Mouse (Mus musculus) gastrocnemius, postnatal 4 days (tissue): Measurements from ENCODE around the gene Stk10. TPM values are rescaled to one million over a fixed set of nuclear protein-coding genes. Genes with fewer than 3 reads are reported as not detected.

Source experiments
- DNase-seq, 2 experiments: peaks; one replicate each; pipeline ENCODE4 v3.0.0; 2021 to 2022; ENCODE audit warnings: low spot score in 2 of 2, mixed read lengths in 2 of 2
- total RNA-seq, 2 experiments: library from RNA; stranded (reverse); gene quantifications; 2 replicates each; pipeline ENCODE4 v1.2.3; 2021

Gene Stk10
- total RNA-seq, 2 experiments from 2014 or later: 9.8 to 10.3 TPM

DNA sequence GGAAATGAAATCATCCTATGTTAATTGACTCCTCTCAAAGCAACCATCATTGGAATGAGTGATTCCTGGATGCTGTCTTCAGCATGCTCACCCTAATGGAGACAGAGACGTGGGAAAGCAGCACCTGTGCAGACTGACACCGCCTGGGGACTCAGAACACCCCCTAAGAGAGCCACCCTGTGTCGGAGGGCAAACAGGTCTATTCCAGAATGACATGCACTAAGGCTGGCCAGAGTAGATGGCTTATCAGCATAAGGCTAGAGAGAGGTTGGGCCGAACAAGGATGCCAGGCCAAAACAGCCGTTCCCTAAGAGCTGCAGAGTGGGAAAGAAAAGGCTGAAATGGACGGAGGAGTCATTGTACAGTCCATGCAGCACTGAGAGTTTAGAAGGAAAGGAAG lies 93.0 kb downstream of the Stk10 start:
- no peak for DNase-seq

GRCm38 (mm10) chr11:32627900-32628299 lies 94.8 kb downstream of the Stk10 start:
- DNase-seq: no peak

- DNase-seq: no peak
Observed at GRCm38 (mm10) chr11:32629713-32630211, 96.7 kb downstream of the Stk10 start.

- DNase-seq: no peak
Observed at GRCm38 (mm10) chr11:32632671-32633070, 99.6 kb downstream of the Stk10 start.

GRCm38 (mm10) chr11:32633542-32633941 lies 100.4 kb downstream of the Stk10 start:
- no peak for DNase-seq

GRCm38 (mm10) chr11:32634143-32634542 lies 101.0 kb downstream of the Stk10 start:
- DNase-seq: no peak

DNA sequence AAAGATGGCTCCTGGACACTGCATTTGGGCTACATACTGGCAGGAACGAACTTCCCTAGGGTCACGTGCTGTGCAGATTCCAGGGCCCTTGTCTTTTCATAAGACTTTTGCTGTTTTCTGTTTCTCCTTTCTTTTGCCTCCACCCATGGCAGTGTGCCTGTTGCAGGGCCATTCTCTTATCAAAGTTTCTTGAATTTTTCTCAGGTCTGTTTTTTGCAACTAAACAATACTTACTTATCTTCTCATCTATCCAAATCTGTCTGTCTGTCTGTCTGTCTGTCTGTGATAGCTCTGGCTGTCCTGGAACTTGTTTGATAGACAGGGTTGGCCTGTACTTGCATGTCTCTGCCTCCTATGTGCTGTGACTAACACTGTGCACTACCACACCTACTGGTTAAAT lies 101.7 kb downstream of the Stk10 start:
- no peak for DNase-seq

DNA sequence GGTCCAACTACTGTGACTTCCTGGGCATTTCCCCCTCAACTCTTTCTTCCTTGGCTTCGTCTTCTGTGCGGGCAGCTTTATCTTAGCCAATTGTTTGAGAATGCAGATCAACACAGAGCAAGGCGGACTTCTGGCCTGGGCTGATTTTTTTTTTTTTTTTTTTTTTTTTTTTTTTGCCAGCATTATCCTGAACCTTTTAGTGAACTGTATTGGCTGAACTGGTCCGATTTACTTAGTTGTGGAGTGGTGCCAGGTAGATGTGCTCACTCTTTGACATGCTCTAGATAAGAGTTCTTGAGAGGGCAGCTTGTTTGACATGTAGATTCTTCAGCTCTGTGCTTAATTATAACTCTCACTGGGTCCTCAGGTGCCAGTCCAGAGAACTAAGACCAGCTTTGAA lies 103.2 kb downstream of the Stk10 start:
- no peak for DNase-seq

DNA sequence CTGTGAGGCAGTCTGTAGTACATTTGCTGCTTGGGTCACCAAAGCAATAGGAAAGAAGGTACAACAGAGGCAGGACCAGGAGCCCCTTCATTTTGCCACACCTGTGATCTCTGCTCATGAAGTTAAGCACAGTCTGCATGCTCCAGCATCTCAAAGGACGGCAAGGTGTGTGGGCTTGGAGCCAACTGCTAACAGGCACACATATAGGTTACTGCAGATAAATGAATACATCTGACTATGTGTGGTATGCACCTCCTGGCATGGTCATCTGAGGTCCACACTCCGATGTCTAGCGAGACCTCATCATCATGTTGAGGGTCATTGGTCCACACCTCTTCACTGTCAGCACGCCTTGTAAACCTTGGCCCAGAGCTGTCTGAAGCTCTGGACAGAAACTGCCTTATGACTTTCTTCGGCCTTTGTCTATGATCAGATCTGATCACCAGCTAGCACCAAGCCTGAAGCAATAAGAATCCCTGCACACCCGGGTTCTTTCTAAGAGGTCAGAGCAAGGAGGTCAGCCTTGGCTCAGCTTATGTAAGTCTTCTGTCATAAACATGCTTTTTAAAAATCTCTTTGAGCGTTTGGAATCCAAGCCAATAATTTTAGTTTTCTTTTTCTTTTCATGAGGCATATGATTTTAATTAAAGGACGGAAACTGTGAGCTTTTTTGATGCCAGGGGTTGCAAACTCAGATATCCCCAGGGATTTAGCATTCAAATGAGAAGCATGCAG lies 105.6 kb downstream of the Stk10 start:
- DNase-seq: no peak

GRCm38 (mm10) chr11:32640617-32641016 lies 107.5 kb downstream of the Stk10 start:
- no peak for DNase-seq

- peak; percentile 80 to 94 for DNase-seq
Observed at GRCm38 (mm10) chr11:32642249-32642876, 109.3 kb downstream of the Stk10 start, which contains the start of gene Fbxw11. Gene Fbxw11, plus strand, starts transcription at chr11:32642724.

GRCm38 (mm10) chr11:32642899-32643886 lies 110.1 kb downstream of the Stk10 start:
- peak; percentile 69 to 79 for DNase-seq

GRCm38 (mm10) chr11:32644010-32644409 lies 110.9 kb downstream of the Stk10 start:
- DNase-seq: no peak

GRCm38 (mm10) chr11:32647265-32647664 lies 114.2 kb downstream of the Stk10 start:
- no peak for DNase-seq

- no peak for DNase-seq
Observed at GRCm38 (mm10) chr11:32650236-32650749, 117.2 kb downstream of the Stk10 start.

- DNase-seq: no peak
Observed at GRCm38 (mm10) chr11:32650893-32651590, 117.9 kb downstream of the Stk10 start.

DNA sequence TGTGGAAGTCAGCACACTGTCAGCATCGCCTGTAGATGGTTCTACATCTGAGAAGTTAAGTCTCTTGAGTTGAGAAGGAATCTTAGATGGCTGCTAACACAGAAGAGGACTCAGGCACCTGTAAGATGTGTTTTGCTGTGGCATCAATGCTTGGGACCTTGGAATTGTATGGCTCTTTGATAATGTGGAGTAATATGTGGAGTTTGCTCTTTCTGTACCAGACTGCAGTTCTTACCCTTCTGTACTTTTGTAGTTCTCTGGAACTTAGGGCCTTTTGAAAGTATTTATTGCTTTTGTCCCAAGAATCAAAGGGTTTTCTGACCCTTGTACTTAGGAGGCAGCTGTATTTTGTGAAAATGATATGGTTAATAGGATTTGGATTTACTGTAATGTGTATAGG lies 118.6 kb downstream of the Stk10 start:
- DNase-seq: no peak

DNA sequence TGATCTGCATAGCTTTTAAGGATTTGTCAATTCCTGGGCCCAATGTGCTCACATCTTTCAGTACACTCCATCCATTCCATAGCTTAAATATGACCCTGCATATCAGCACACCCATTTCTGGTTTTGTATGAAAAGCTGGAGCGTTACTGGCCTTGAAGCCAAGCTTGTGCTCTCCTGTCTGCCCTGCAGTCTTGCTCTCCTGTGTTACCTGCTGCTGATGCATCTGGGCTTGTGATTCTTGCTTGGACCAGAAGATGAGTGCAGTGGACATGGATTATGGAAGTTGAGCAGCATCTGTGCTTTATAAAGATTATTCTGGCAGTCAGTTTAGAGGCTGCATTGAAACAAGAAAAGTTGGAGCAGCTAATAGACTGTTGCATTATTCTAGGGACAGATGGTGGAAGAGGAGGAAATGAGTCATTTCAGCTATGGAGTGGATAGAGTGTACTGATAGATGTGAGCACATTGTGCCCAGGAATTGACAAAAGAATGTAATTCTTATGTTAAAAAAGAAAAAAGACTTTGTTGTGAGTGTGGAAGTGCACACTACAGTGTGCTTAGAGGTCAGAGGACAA lies 129.1 kb downstream of the Stk10 start:
- no peak for DNase-seq

- no peak for DNase-seq
Observed at GRCm38 (mm10) chr11:32665639-32666038, 132.5 kb downstream of the Stk10 start.

DNA sequence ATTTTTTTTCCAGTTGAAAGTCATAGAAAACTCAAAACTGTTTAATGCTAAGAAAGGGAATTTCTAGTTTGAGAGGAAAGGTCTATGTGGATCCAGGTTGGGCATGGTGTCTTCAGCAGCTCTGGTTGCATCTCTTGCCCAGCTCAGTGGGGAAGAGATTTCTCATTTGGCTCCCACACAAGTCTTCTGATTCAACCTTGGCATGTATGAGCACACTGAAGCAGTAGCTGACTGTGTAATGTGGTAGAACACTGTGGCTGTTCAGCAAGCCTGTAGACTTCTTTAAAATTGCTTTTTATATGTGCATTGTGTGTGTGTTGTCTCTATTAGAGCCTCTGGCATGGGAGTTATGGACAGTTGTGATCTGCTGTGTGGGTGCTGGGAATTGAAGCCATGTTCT lies 133.9 kb downstream of the Stk10 start:
- no peak for DNase-seq
